Mouse (Mus musculus) kidney, postnatal 0 days (tissue): ENCODE measurements around the gene Nelfcd. TPM values are rescaled to one million over a fixed set of nuclear protein-coding genes. Genes with fewer than 3 reads are reported as not detected.

Experiments used
- ATAC-seq: fragments of 200-750 bp; cut with Nextera tagmentation; replicated peaks from 2 replicates; pipeline ENCODE4 v1.8.0; 2017; ENCODE audit warnings: low read depth, moderate number of reproducible peaks, moderate TSS enrichment, moderate library complexity; ENCODE audit not compliant: low FRiP score
- DNase-seq: peaks from one replicate; pipeline ENCODE4 v3.0.0-alpha.2; 2016; ENCODE audit warnings: low spot score
- H3K27ac ChIP-seq: fragments of 300-500 bp; sonication (generic); 2 replicates; pipeline ENCODE4 v1.5.1; 2014; ENCODE audit warnings: mild to moderate bottlenecking
- H3K27me3 ChIP-seq: fragments of 300-500 bp; sonication (generic); 2 replicates; pipeline ENCODE4 v1.6.1; 2014; ENCODE audit warnings: low read length, mixed read lengths; ENCODE audit not compliant: insufficient read depth
- H3K36me3 ChIP-seq: fragments of 300-500 bp; sonication (generic); 2 replicates; pipeline ENCODE4 v1.6.1; 2014; ENCODE audit warnings: low read length, mixed read lengths; ENCODE audit not compliant: insufficient read depth
- H3K4me1 ChIP-seq: fragments of 300-500 bp; sonication (generic); replicated peaks from 2 replicates; pipeline ENCODE4 v1.6.1; 2014; ENCODE audit warnings: antibody characterized with exemption, low read length, mixed read lengths; ENCODE audit not compliant: insufficient read depth
- H3K4me2 ChIP-seq: fragments of 300-500 bp; sonication (generic); 2 replicates; pipeline ENCODE4 v1.6.1; 2014; ENCODE audit warnings: mild to moderate bottlenecking, low read length, moderate library complexity, mixed read lengths
- H3K4me3 ChIP-seq: fragments of 300-500 bp; sonication (generic); replicated peaks from 2 replicates; pipeline ENCODE4 v1.5.1; 2014; ENCODE audit warnings: low read depth, low read length
- H3K9ac ChIP-seq: fragments of 300-500 bp; sonication (generic); 2 replicates; pipeline ENCODE4 v1.6.1; 2014; ENCODE audit warnings: low read depth, low read length
- H3K9me3 ChIP-seq: fragments of 300-500 bp; sonication (generic); replicated peaks from 2 replicates; pipeline ENCODE4 v1.6.1; 2016; ENCODE audit warnings: low read length, inconsistent platforms, mixed read lengths
- CTCF ChIP-seq: IDR thresholded peaks from 2 replicates; pipeline ENCODE4 v1.5.1; 2016; ENCODE audit warnings: antibody characterized with exemption, low read depth, mild to moderate bottlenecking, moderate library complexity
- WGBS: fragments of 180-500 bp; shearing (Covaris S2); extraction: QIAGEN DNeasy Blood & Tissue Kit; methylation state at CpG from one replicate; pipeline ENCODE4 v1.1.7; 2014; 5-methylcytosine and 5-hydroxymethylcytosine counted together
- polyA plus RNA-seq: library from polyadenylated mRNA; unstranded; fragments of >200 nt; fragmentation: Nextera tagmentation; extraction: Ambion mirVana; gene quantifications from 2 replicates; pipeline ENCODE4 v1.2.1, GENCODE M21; 2015

The Nelfcd gene
- polyA plus RNA-seq, 1 experiment from 2014 or later = 69.6 TPM

- Histone ChIP-seq H3K4me1 (no peaks in the 10 kb centered on the region), H3K9me3 (no peaks in the 10 kb centered on the region; the same call in 1 of the 2 replicates), H3K36me3 (no peaks in the 10 kb centered on the region), H3K9ac (no peak overlapping the region), H3K27ac (no peak overlapping the region), H3K4me3 (no peak overlapping the region), H3K4me2 (no peak overlapping the region), H3K27me3 (no peaks in the 10 kb centered on the region)
- WGBS = 86% methylated on average over 10 of the region's 10 CpGs
- no peak for ATAC-seq
- no peak for TF ChIP-seq CTCF
- DNase-seq = no peak
Observed at GRCm38 (mm10) chr2:174396643-174397042, 19.0 kb upstream of the Nelfcd start.

- Histone ChIP-seq H3K9me3 (no peaks in the 10 kb centered on the region), H3K4me1 (no peaks in the 10 kb centered on the region), H3K9ac (no peak overlapping the region), H3K27ac (no peak overlapping the region), H3K4me2 (no peak overlapping the region), H3K4me3 (no peak overlapping the region), H3K36me3 (no peaks in the 10 kb centered on the region), H3K27me3 (no peaks in the 10 kb centered on the region)
- no peak for DNase-seq
- ATAC-seq = no peak
- WGBS = 95% methylated on average over 1 of the region's 1 CpGs
- TF ChIP-seq CTCF = no peak
Observed at GRCm38 (mm10) chr2:174397065-174397464, 18.5 kb upstream of the Nelfcd start.

- Histone ChIP-seq H3K9ac (no peak overlapping the region), H3K9me3 (no peaks in the 10 kb centered on the region), H3K27me3 (no peaks in the 10 kb centered on the region), H3K36me3 (no peaks in the 10 kb centered on the region), H3K4me3 (no peak overlapping the region), H3K27ac (no peak overlapping the region), H3K4me2 (no peak overlapping the region), H3K4me1 (no peaks in the 10 kb centered on the region)
- ATAC-seq = no peak
- WGBS = 85% methylated on average over 6 of the region's 6 CpGs
- TF ChIP-seq CTCF = no peak
- no peak for DNase-seq
Observed at GRCm38 (mm10) chr2:174397881-174398280, 17.7 kb upstream of the Nelfcd start.

GRCm38 (mm10) chr2:174400396-174400795, 15.2 kb upstream of the Nelfcd start:
- WGBS = 82% methylated on average over 4 of the region's 4 CpGs
- H3K4me2 ChIP-seq = no peak overlapping the region
- no peak overlapping the region for H3K4me3 ChIP-seq
- H3K9me3 ChIP-seq = no peaks in the 10 kb centered on the region
- DNase-seq (no peak), ATAC-seq (no peak)
- no peak overlapping the region for H3K9ac ChIP-seq
- no peaks in the 10 kb centered on the region for H3K36me3 ChIP-seq
- H3K4me1 ChIP-seq = no peaks in the 10 kb centered on the region
- no peaks in the 10 kb centered on the region for H3K27me3 ChIP-seq
- H3K27ac ChIP-seq = no peak overlapping the region
- no peak for TF ChIP-seq CTCF

GRCm38 (mm10) chr2:174410222-174410621, 5.4 kb upstream of the Nelfcd start:
- H3K27ac ChIP-seq = no peak overlapping the region
- 38% methylated on average over 2 of the region's 2 CpGs for WGBS
- TF ChIP-seq CTCF = no peak
- DNase-seq (peak; percentile 11), ATAC-seq (peak; percentile 21; the same call in 1 of the 2 replicates)
- no peaks in the 10 kb centered on the region for H3K36me3 ChIP-seq
- no peak overlapping the region for H3K4me2 ChIP-seq
- H3K9me3 ChIP-seq = no peaks in the 10 kb centered on the region
- no peaks in the 10 kb centered on the region for H3K27me3 ChIP-seq
- no peaks in the 10 kb centered on the region for H3K4me1 ChIP-seq
- H3K9ac ChIP-seq = no peak overlapping the region
- no peak overlapping the region for H3K4me3 ChIP-seq

GRCm38 (mm10) chr2:174413127-174413526, 2.5 kb upstream of the Nelfcd start:
- no peak for TF ChIP-seq CTCF
- H3K9me3 ChIP-seq = no peaks in the 10 kb centered on the region
- H3K27ac ChIP-seq = no peak overlapping the region
- no peaks in the 10 kb centered on the region for H3K36me3 ChIP-seq
- DNase-seq (no peak), ATAC-seq (no peak)
- H3K9ac ChIP-seq = no peak overlapping the region
- no peak overlapping the region for H3K4me3 ChIP-seq
- H3K4me1 ChIP-seq = peaks cover 8% of the 10 kb centered on the region; the same call in 1 of the 2 replicates
- no peaks in the 10 kb centered on the region for H3K27me3 ChIP-seq
- WGBS = 76% methylated on average over 7 of the region's 7 CpGs
- H3K4me2 ChIP-seq = no peak overlapping the region
